ENCODE assay signal across 31 mouse cellular contexts in genomic region chr4:119389184-119389583, GRCm38 (mm10). TPM values are rescaled to one million over a fixed set of nuclear protein-coding genes. Genes with fewer than 3 reads are reported as not detected.
DNase-seq lines count a peak whose midpoint lies in the region; ATAC-seq and TF ChIP-seq lines count a peak whose summit lies in the region.
"Had no signal": no experiment of that assay in that cellular context is flagged by ENCODE, and none has a peak within 500 bp of the region (broad histone marks: within the 10 kb centered on the region; RNA-seq: fewer than 3 reads in every experiment).

No protein-coding gene starts in this region.

- no peaks in the 10 kb centered on the region for H3K36me3 ChIP-seq in liver, postnatal 0 days (replicated peaks; ENCODE audit: insufficient read depth, low read length)
- no peaks in the 10 kb centered on the region for H3K36me3 ChIP-seq in liver, embryonic 11.5 days (ENCODE audit: control insufficient read depth, insufficient read depth, low read length)
- H3K36me3 ChIP-seq in kidney, adult 2 months (ENCODE audit: control insufficient read depth, insufficient read depth, low read length): no peaks in the 10 kb centered on the region
- no peaks in the 10 kb centered on the region for H3K36me3 ChIP-seq in kidney, embryonic 16.5 days (ENCODE audit: insufficient read depth, low read length)
- no peaks in the 10 kb centered on the region for H3K36me3 ChIP-seq in intestine, embryonic 15.5 days
- H3K36me3 ChIP-seq: embryonic facial prominence, embryonic 12.5 days had no signal

- H3K9me3 ChIP-seq in liver, postnatal 0 days (ENCODE audit: low read length): no peaks in the 10 kb centered on the region
- no peaks in the 10 kb centered on the region for H3K9me3 ChIP-seq in liver, embryonic 11.5 days (ENCODE audit: control insufficient read depth, low read length)
- peaks cover 3% of the 10 kb centered on the region; the same call in 1 of the 2 replicates for H3K9me3 ChIP-seq in kidney, embryonic 16.5 days (ENCODE audit: low read length)
- H3K9me3 ChIP-seq in intestine, embryonic 15.5 days: no peaks in the 10 kb centered on the region
- H3K9me3 ChIP-seq: embryonic facial prominence, embryonic 12.5 days; midbrain, embryonic 10.5 days; midbrain, embryonic 15.5 days; neural tube, embryonic 15.5 days had no signal

- no peaks in the 10 kb centered on the region for H3K4me1 ChIP-seq in liver, postnatal 0 days (ENCODE audit: insufficient read depth)
- H3K4me1 ChIP-seq in liver, embryonic 11.5 days (replicated peaks; ENCODE audit: control insufficient read depth, insufficient read depth, low read length): no peaks in the 10 kb centered on the region
- no peaks in the 10 kb centered on the region for H3K4me1 ChIP-seq in kidney, adult 2 months (ENCODE audit: control insufficient read depth, insufficient read depth, low read length)
- no peaks in the 10 kb centered on the region for H3K4me1 ChIP-seq in kidney, embryonic 16.5 days (ENCODE audit: insufficient read depth, low read length)
- H3K4me1 ChIP-seq in intestine, embryonic 15.5 days (replicated peaks): no peaks in the 10 kb centered on the region
- H3K4me1 ChIP-seq: embryonic facial prominence, embryonic 12.5 days; hindbrain, embryonic 13.5 days; midbrain, embryonic 10.5 days; midbrain, embryonic 15.5 days; neural tube, embryonic 15.5 days had no signal

- peak; percentile 68; the same call in 1 of the 2 replicates for ATAC-seq in liver, postnatal 0 days
- no peak for ATAC-seq in liver, embryonic 11.5 days (replicated peaks; ENCODE audit: low FRiP score)
- peak; percentile 93 for ATAC-seq in kidney, embryonic 16.5 days (ENCODE audit: low FRiP score, low TSS enrichment)
- ATAC-seq in intestine, embryonic 15.5 days: no peak
- ATAC-seq: CD4-positive, CD25-positive, alpha-beta regulatory T cell, adult 4 months; forebrain, embryonic 14.5 days; lung, postnatal 0 days; midbrain, embryonic 15.5 days had no signal

- no peaks in the 10 kb centered on the region for H3K27me3 ChIP-seq in liver, postnatal 0 days (ENCODE audit: insufficient read depth, low read length)
- no peaks in the 10 kb centered on the region for H3K27me3 ChIP-seq in liver, embryonic 11.5 days (replicated peaks; ENCODE audit: control insufficient read depth, insufficient read depth, low read length)
- H3K27me3 ChIP-seq in kidney, adult 2 months (replicated peaks; ENCODE audit: control insufficient read depth, insufficient read depth, low read length): no peaks in the 10 kb centered on the region
- H3K27me3 ChIP-seq in kidney, embryonic 16.5 days (ENCODE audit: insufficient read depth, low read length): no peaks in the 10 kb centered on the region
- no peaks in the 10 kb centered on the region for H3K27me3 ChIP-seq in intestine, embryonic 15.5 days (replicated peaks)
- H3K27me3 ChIP-seq: embryonic facial prominence, embryonic 12.5 days; hindbrain, embryonic 13.5 days; midbrain, embryonic 15.5 days; neural tube, embryonic 15.5 days had no signal

- no peak for TF ChIP-seq POLR2A in kidney, adult 2 months (IDR thresholded peaks at IDR 0.05; ENCODE audit: low read depth, low read length)

- no peak overlapping the region for H3K9ac ChIP-seq in liver, postnatal 0 days (replicated peaks)
- no peak overlapping the region for H3K9ac ChIP-seq in liver, embryonic 11.5 days (ENCODE audit: low read depth, low read length)
- H3K9ac ChIP-seq in kidney, embryonic 16.5 days (replicated peaks; ENCODE audit: low read length): no peak overlapping the region
- no peak overlapping the region for H3K9ac ChIP-seq in intestine, embryonic 15.5 days
- H3K9ac ChIP-seq: embryonic facial prominence, embryonic 12.5 days; hindbrain, embryonic 13.5 days; midbrain, embryonic 15.5 days; neural tube, embryonic 15.5 days had no signal

- DNase-seq in liver, postnatal 0 days: peak; percentile 18
- no peak for DNase-seq in liver, embryonic 11.5 days (ENCODE audit: low spot score)
- DNase-seq in kidney, adult 2 months: peak; percentile 78
- DNase-seq in kidney, postnatal 36 days: peak; percentile 69 to 74
- no peak for DNase-seq in lung, postnatal 4 days
- no peak for DNase-seq in ovary, postnatal 10 days (ENCODE audit: low spot score)
- DNase-seq: adrenal gland, postnatal 36 days; cerebellum, adult 18-20 months; cerebellum, postnatal 10 days; embryo, embryonic 11 days; gastrocnemius, adult 2 months; gastrocnemius, postnatal 36 days; heart, adult 18-20 months; heart, postnatal 36 days; layer of hippocampus, adult 9-11 months; liver; lung, adult 18-20 months; right cerebral cortex, postnatal 4 days; thymus, postnatal 4 days had no signal

- no peak for TF ChIP-seq CTCF in liver, postnatal 0 days (IDR thresholded peaks at IDR 0.05; ENCODE audit: low read depth)
- no peak for TF ChIP-seq CTCF in kidney, adult 2 months (conservative IDR thresholded peaks at IDR 0.05; ENCODE audit: insufficient read depth, insufficient read length, low read depth, low read length)

- H3K4me2 ChIP-seq in liver, postnatal 0 days (ENCODE audit: low read depth, low read length): no peak overlapping the region
- H3K4me2 ChIP-seq in liver, embryonic 11.5 days: no peak overlapping the region
- H3K4me2 ChIP-seq in kidney, embryonic 16.5 days (replicated peaks; ENCODE audit: low read depth, low read length): no peak overlapping the region
- no peak overlapping the region for H3K4me2 ChIP-seq in intestine, embryonic 15.5 days (replicated peaks)
- H3K4me2 ChIP-seq: embryonic facial prominence, embryonic 12.5 days; heart, embryonic 11.5 days; hindbrain, embryonic 13.5 days; midbrain, embryonic 15.5 days; neural tube, embryonic 15.5 days had no signal

- no peak for TF ChIP-seq EP300 in liver, postnatal 0 days (IDR thresholded peaks at IDR 0.05; ENCODE audit: low read depth)

- no peak overlapping the region for H3K4me3 ChIP-seq in liver, postnatal 0 days (ENCODE audit: low read depth, low read length)
- H3K4me3 ChIP-seq in liver, embryonic 11.5 days (ENCODE audit: low read depth, low read length): no peak overlapping the region
- H3K4me3 ChIP-seq in kidney, adult 2 months (ENCODE audit: insufficient read depth, low read depth, low read length): no peak overlapping the region
- H3K4me3 ChIP-seq in kidney, embryonic 16.5 days (ENCODE audit: low read length): no peak overlapping the region
- H3K4me3 ChIP-seq in intestine, embryonic 15.5 days (replicated peaks): no peak overlapping the region
- H3K4me3 ChIP-seq: embryonic facial prominence, embryonic 12.5 days; gastrocnemius, adult 2 months; hindbrain, embryonic 13.5 days; midbrain, embryonic 10.5 days; midbrain, embryonic 15.5 days; neural tube, embryonic 15.5 days had no signal

- WGBS in liver, postnatal 0 days (ENCODE audit: insufficient replicate concordance): 68% methylated on average over 3 of the region's 3 CpGs
- 66% methylated on average over 3 of the region's 3 CpGs for WGBS in liver, embryonic 11.5 days
- 43% methylated on average over 3 of the region's 3 CpGs for WGBS in kidney, adult 2 months
- WGBS in kidney, embryonic 16.5 days: 43% methylated on average over 3 of the region's 3 CpGs
- WGBS in intestine, embryonic 15.5 days: 71% methylated on average over 3 of the region's 3 CpGs

- no peak overlapping the region for H3K27ac ChIP-seq in liver, postnatal 0 days (ENCODE audit: low read depth)
- no peak overlapping the region for H3K27ac ChIP-seq in liver, embryonic 11.5 days (ENCODE audit: low read depth, low read length)
- H3K27ac ChIP-seq in kidney, adult 2 months (ENCODE audit: insufficient read depth, low read depth, low read length): peak overlapping the region; percentile 68; the same call in 1 of the 2 replicates
- H3K27ac ChIP-seq in kidney, embryonic 16.5 days (ENCODE audit: low read length): no peak overlapping the region
- no peak overlapping the region for H3K27ac ChIP-seq in intestine, embryonic 15.5 days
- H3K27ac ChIP-seq: embryonic facial prominence, embryonic 12.5 days; gastrocnemius, adult 2 months; hindbrain, embryonic 13.5 days; midbrain, embryonic 10.5 days; midbrain, embryonic 15.5 days; neural tube, embryonic 15.5 days; stomach, postnatal 0 days had no signal

RNA-seq across cellular contexts. Expression of gene Ccdc30, which starts 26.1 kb away (rescaled TPM):
- 2.4 and 2.9 TPM in 2 replicates for polyA plus RNA-seq in liver, postnatal 0 days (2015; fragmentation: Nextera tagmentation; extraction: Ambion mirVana)
- 1.6 and 3.7 TPM in 2 replicates for polyA plus RNA-seq in liver, embryonic 11.5 days (2014; fragmentation: Nextera tagmentation; extraction: Ambion mirVana)
- polyA plus RNA-seq in kidney, adult 2 months (2012; rRNA removed): 2.0 and 2.9 TPM in 2 replicates
- polyA plus RNA-seq in kidney, embryonic 16.5 days (2015; fragmentation: Nextera tagmentation; extraction: Ambion mirVana): 7.5 TPM in 2 replicates
- polyA plus RNA-seq in intestine, embryonic 15.5 days (2015; fragmentation: Nextera tagmentation; extraction: Ambion mirVana): 5.2 and 5.5 TPM in 2 replicates

RNA-seq across cellular contexts. Expression of gene Ppcs, which starts 33.0 kb away (rescaled TPM):
- 33.0 and 37.0 TPM in 2 replicates for polyA plus RNA-seq in liver, postnatal 0 days (2015; fragmentation: Nextera tagmentation; extraction: Ambion mirVana)
- polyA plus RNA-seq in liver, embryonic 11.5 days (2014; fragmentation: Nextera tagmentation; extraction: Ambion mirVana): 29.2 and 30.8 TPM in 2 replicates
- 27.8 and 28.5 TPM in 2 replicates for polyA plus RNA-seq in kidney, adult 2 months (2012; rRNA removed)
- 49.0 and 52.8 TPM in 2 replicates for polyA plus RNA-seq in kidney, embryonic 16.5 days (2015; fragmentation: Nextera tagmentation; extraction: Ambion mirVana)
- 40.9 and 43.8 TPM in 2 replicates for polyA plus RNA-seq in intestine, embryonic 15.5 days (2015; fragmentation: Nextera tagmentation; extraction: Ambion mirVana)

RNA-seq across cellular contexts. Expression of gene Zmynd12, which starts 33.4 kb away (rescaled TPM):
- polyA plus RNA-seq in liver, postnatal 0 days (2015; fragmentation: Nextera tagmentation; extraction: Ambion mirVana): 1.3 TPM in 2 replicates
- 0.32 TPM in 1 of 2 replicates, not detected in the other for polyA plus RNA-seq in liver, embryonic 11.5 days (2014; fragmentation: Nextera tagmentation; extraction: Ambion mirVana)
- polyA plus RNA-seq in kidney, adult 2 months (2012; rRNA removed): 1.9 and 3.5 TPM in 2 replicates
- 0.75 and 0.87 TPM in 2 replicates for polyA plus RNA-seq in kidney, embryonic 16.5 days (2015; fragmentation: Nextera tagmentation; extraction: Ambion mirVana)
- 0.56 and 0.57 TPM in 2 replicates for polyA plus RNA-seq in intestine, embryonic 15.5 days (2015; fragmentation: Nextera tagmentation; extraction: Ambion mirVana)
- polyA plus RNA-seq: heart, embryonic 11.5 days; midbrain, embryonic 10.5 days had no signal

Comparison
In these comparisons a context has a peak if more than half of its experiments do, and no peak if none do; other contexts are left out.
1. ATAC-seq: peak in liver, postnatal 0 days (single experiment) and kidney, embryonic 16.5 days (single experiment); none in liver, embryonic 11.5 days (single experiment) and intestine, embryonic 15.5 days (single experiment).
2. DNase-seq: peak in liver, postnatal 0 days (single experiment), kidney, adult 2 months (single experiment) and kidney, postnatal 36 days (2 of 2); none in liver, embryonic 11.5 days (single experiment), lung, postnatal 4 days (0 of 2) and ovary, postnatal 10 days (single experiment).